Mouse (Mus musculus) lung, embryonic 15.5 days (tissue): ENCODE results near the gene Gm10681. TPM values are rescaled to one million over a fixed set of nuclear protein-coding genes. Genes with fewer than 3 reads are reported as not detected.
"Not testable (repeated sequence)": the region's sequence is repeated elsewhere in the genome, so short reads cannot be mapped to it uniquely, and the experiment has no call there.

Experiments
- ATAC-seq: fragments of 200-750 bp; cut with Nextera tagmentation; 2 replicates; pipeline ENCODE4 v1.8.0; 2017; ENCODE audit warnings: moderate number of reproducible peaks, borderline replicate concordance; ENCODE audit not compliant: low FRiP score, low TSS enrichment; ENCODE audit errors: extremely low read depth
- H3K27ac ChIP-seq: fragments of 300-500 bp; sonication (generic); 2 replicates; pipeline ENCODE4 v1.5.1; 2015; ENCODE audit warnings: moderate library complexity, mild to moderate bottlenecking, inconsistent platforms
- H3K27me3 ChIP-seq: fragments of 300-500 bp; sonication (generic); 2 replicates; pipeline ENCODE4 v1.6.1; 2015; ENCODE audit warnings: inconsistent platforms
- H3K36me3 ChIP-seq: fragments of 300-500 bp; sonication (generic); 2 replicates; pipeline ENCODE4 v1.6.1; 2015; ENCODE audit warnings: inconsistent platforms
- H3K4me1 ChIP-seq: fragments of 300-500 bp; sonication (generic); 2 replicates; pipeline ENCODE4 v1.6.1; 2015; ENCODE audit warnings: inconsistent platforms
- H3K4me2 ChIP-seq: fragments of 300-500 bp; sonication (generic); 2 replicates; pipeline ENCODE4 v1.6.1; 2015; ENCODE audit warnings: inconsistent platforms, mild to moderate bottlenecking, moderate library complexity
- H3K4me3 ChIP-seq: fragments of 300-500 bp; sonication (generic); 2 replicates; pipeline ENCODE4 v1.5.1; 2015; ENCODE audit warnings: mild to moderate bottlenecking, inconsistent platforms
- H3K9ac ChIP-seq: fragments of 300-500 bp; sonication (generic); 2 replicates; pipeline ENCODE4 v1.6.1; 2015; ENCODE audit warnings: inconsistent platforms
- H3K9me3 ChIP-seq: fragments of 300-500 bp; sonication (generic); 2 replicates; pipeline ENCODE4 v1.6.1; 2016; ENCODE audit warnings: inconsistent platforms
- WGBS: fragments of 180-500 bp; shearing (Covaris S2); methylation state at CpG from one replicate; pipeline ENCODE4 v1.1.7; 2015; 5-methylcytosine and 5-hydroxymethylcytosine counted together
- polyA plus RNA-seq: library from polyadenylated mRNA; unstranded; fragments of >200 nt; fragmentation: Nextera tagmentation; extraction: Ambion mirVana; gene quantifications from 2 replicates; pipeline ENCODE4 v1.2.1, GENCODE M21; 2015

Gene Gm10681
- polyA plus RNA-seq, 1 experiment from 2014 or later = 0.11 TPM

GRCm38 (mm10) chr3:98567717-98568116 is 20.9 kb downstream of the Gm10681 start:
- H3K36me3 ChIP-seq, ATAC-seq, H3K27ac ChIP-seq, H3K4me2 ChIP-seq, H3K9me3 ChIP-seq, H3K4me1 ChIP-seq, H3K4me3 ChIP-seq, H3K9ac ChIP-seq, H3K27me3 ChIP-seq: not testable (repeated sequence)
- WGBS = 75% methylated on average over 2 of the region's 2 CpGs

- ATAC-seq, H3K27ac ChIP-seq, H3K4me3 ChIP-seq, H3K36me3 ChIP-seq, H3K9me3 ChIP-seq, H3K4me1 ChIP-seq, H3K4me2 ChIP-seq, H3K27me3 ChIP-seq, H3K9ac ChIP-seq: not testable (repeated sequence)
- no CpG with 5 or more reads among the region's 3 CpGs for WGBS
Measured at GRCm38 (mm10) chr3:98564894-98565293, 23.7 kb downstream of the Gm10681 start.

GRCm38 (mm10) chr3:98563831-98564230 is 24.8 kb downstream of the Gm10681 start:
- H3K27me3 ChIP-seq, H3K4me3 ChIP-seq, H3K36me3 ChIP-seq, ATAC-seq, H3K27ac ChIP-seq, H3K9me3 ChIP-seq, H3K9ac ChIP-seq, H3K4me2 ChIP-seq, H3K4me1 ChIP-seq: not testable (repeated sequence)
- whole genome bisulfite sequencing = no CpG with 5 or more reads among the region's 2 CpGs

GRCm38 (mm10) chr3:98560711-98561110 is 27.9 kb downstream of the Gm10681 start:
- H3K27me3 ChIP-seq, H3K36me3 ChIP-seq, H3K27ac ChIP-seq, H3K9ac ChIP-seq, H3K4me2 ChIP-seq, H3K9me3 ChIP-seq, H3K4me1 ChIP-seq, H3K4me3 ChIP-seq, ATAC-seq: not testable (repeated sequence)
- no CpG with 5 or more reads among the region's 5 CpGs for WGBS

GRCm38 (mm10) chr3:98550832-98551231 is 37.8 kb downstream of the Gm10681 start:
- not testable (repeated sequence) for H3K27me3 ChIP-seq, H3K4me1 ChIP-seq, H3K9me3 ChIP-seq, H3K9ac ChIP-seq, H3K4me3 ChIP-seq, ATAC-seq, H3K36me3 ChIP-seq, H3K27ac ChIP-seq, H3K4me2 ChIP-seq
- WGBS = no CpG with 5 or more reads among the region's 1 CpGs

- H3K9ac ChIP-seq, H3K27me3 ChIP-seq, ATAC-seq, H3K27ac ChIP-seq, H3K4me2 ChIP-seq, H3K36me3 ChIP-seq, H3K4me3 ChIP-seq, H3K4me1 ChIP-seq, H3K9me3 ChIP-seq: not testable (repeated sequence)
- WGBS = no CpG with 5 or more reads among the region's 2 CpGs
Measured at GRCm38 (mm10) chr3:98550215-98550614, 38.4 kb downstream of the Gm10681 start.

- not testable (repeated sequence) for H3K4me2 ChIP-seq, H3K27ac ChIP-seq, H3K4me3 ChIP-seq, H3K27me3 ChIP-seq, H3K4me1 ChIP-seq, H3K9me3 ChIP-seq, ATAC-seq, H3K9ac ChIP-seq, H3K36me3 ChIP-seq
- WGBS = no CpG with 5 or more reads among the region's 1 CpGs
Measured at GRCm38 (mm10) chr3:98548495-98548894, 40.1 kb downstream of the Gm10681 start.

- not testable (repeated sequence) for H3K9me3 ChIP-seq, H3K4me1 ChIP-seq, ATAC-seq, H3K27ac ChIP-seq, H3K4me2 ChIP-seq, H3K27me3 ChIP-seq, H3K4me3 ChIP-seq, H3K36me3 ChIP-seq, H3K9ac ChIP-seq
Measured at GRCm38 (mm10) chr3:98547641-98548040, 41.0 kb downstream of the Gm10681 start.

- not testable (repeated sequence) for H3K9me3 ChIP-seq, H3K4me1 ChIP-seq, H3K36me3 ChIP-seq, H3K4me2 ChIP-seq, H3K27ac ChIP-seq, H3K4me3 ChIP-seq, H3K27me3 ChIP-seq, H3K9ac ChIP-seq, ATAC-seq
Measured at GRCm38 (mm10) chr3:98524978-98525377, 63.6 kb downstream of the Gm10681 start.

- not testable (repeated sequence) for H3K27ac ChIP-seq, H3K27me3 ChIP-seq, H3K9me3 ChIP-seq, ATAC-seq, H3K4me3 ChIP-seq, H3K4me2 ChIP-seq, H3K9ac ChIP-seq, H3K4me1 ChIP-seq, H3K36me3 ChIP-seq
- no CpG with 5 or more reads among the region's 1 CpGs for WGBS
Measured at GRCm38 (mm10) chr3:98524552-98524951, 64.1 kb downstream of the Gm10681 start.

GRCm38 (mm10) chr3:98522779-98523178 is 65.8 kb downstream of the Gm10681 start:
- not testable (repeated sequence) for H3K4me2 ChIP-seq, H3K4me3 ChIP-seq, ATAC-seq, H3K9me3 ChIP-seq, H3K9ac ChIP-seq, H3K27ac ChIP-seq, H3K4me1 ChIP-seq, H3K36me3 ChIP-seq, H3K27me3 ChIP-seq
- 14% methylated on average over 1 of the region's 2 CpGs for WGBS

GRCm38 (mm10) chr3:98510414-98510813 is 78.2 kb downstream of the Gm10681 start, which contains the start of gene Hsd3b4:
Gene Hsd3b4, minus strand, starts transcription at chr3:98510514.
- H3K9me3 ChIP-seq, H3K4me1 ChIP-seq, H3K4me2 ChIP-seq, ATAC-seq, H3K27me3 ChIP-seq, H3K4me3 ChIP-seq, H3K36me3 ChIP-seq, H3K9ac ChIP-seq, H3K27ac ChIP-seq: not testable (repeated sequence)
- WGBS = no CpG with 5 or more reads among the region's 1 CpGs

GRCm38 (mm10) chr3:98507229-98507628 is 81.4 kb downstream of the Gm10681 start:
- H3K27me3 ChIP-seq, H3K9me3 ChIP-seq, H3K4me3 ChIP-seq, H3K36me3 ChIP-seq, ATAC-seq, H3K27ac ChIP-seq, H3K9ac ChIP-seq, H3K4me1 ChIP-seq, H3K4me2 ChIP-seq: not testable (repeated sequence)
- no CpG with 5 or more reads among the region's 5 CpGs for WGBS
